Mouse (Mus musculus): ENCODE data around the gene Ankrd1.

The Ankrd1 gene

DNA sequence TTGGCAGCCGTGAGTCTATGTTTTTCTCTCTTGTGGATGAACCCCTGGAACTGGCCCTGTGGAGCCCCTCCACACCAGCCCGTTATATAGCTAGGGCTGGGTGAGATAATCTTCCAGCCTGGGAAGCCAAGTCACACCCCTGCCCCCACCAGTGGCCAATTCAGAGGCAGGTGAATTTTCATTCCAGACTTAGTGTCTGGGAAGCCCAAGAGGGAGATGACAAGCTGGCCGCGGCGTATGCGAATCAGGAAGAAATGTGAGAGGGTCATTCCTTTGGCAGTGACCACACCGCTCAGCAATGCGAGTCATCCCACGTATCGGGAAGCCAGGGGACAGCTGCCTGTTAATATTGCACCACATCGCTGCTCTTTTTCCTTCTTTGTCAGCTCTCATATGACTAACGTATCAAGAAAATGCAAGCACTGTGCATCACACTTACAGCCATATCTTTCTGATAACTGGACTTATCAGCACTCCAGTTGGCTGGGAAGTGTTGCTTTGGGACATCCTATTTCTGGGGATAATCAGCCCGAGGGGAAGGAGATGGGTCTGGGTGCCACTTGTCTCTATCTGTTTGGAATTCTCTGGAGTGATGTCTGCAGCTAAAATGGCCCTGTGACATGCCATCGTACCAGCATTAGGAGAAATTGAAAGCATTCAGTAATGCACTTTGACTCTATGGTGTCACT is at the start of gene Ankrd1:
Gene Ankrd1, minus strand, starts transcription at position 317 of the 689 bp plus-strand sequence.
- no peak for DNase-seq (ENCODE audit: low spot score in 2 of 2)

DNA sequence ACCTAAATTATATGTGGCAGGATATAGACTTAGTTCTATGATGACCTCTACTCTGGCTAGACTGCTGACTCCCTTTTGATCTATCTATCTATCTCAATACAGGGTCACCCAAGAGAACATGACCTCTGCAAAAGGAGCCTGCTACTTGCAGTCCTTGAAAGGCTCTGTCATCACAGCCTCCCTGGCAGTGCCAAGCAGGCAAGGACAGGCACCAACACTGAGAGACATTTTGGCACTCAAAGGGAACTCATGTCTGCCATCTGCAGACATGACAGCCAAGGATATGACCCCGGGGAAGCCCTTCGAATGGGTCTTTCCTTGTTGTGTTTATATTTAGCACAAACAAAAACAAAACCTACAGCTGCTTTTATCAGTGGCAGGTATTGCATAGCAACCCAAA is 49.2 kb upstream of the Ankrd1 start:
- DNase-seq (ENCODE audit: low spot score in 2 of 2), result no peak

DNA sequence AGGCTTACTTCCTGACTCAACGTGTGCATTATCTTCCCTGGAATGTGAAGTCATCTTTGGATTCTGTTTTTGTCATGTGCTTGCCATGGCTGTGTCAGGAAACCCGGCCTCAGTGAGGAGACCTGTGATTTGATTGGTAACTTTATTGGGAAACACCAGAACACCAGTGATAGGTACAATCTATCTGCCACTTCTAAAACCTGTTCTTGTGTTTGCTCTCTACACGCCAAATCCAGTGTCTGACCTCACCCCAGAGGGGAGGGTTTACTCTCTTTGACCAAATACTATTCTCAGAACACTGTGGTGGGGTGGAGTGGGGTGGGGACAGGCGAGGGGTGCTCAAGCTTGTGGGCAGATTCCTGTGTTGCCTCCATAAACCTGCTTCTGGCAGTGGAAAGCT is 48.2 kb upstream of the Ankrd1 start:
- DNase-seq (ENCODE audit: low spot score in 2 of 2), result no peak

DNA sequence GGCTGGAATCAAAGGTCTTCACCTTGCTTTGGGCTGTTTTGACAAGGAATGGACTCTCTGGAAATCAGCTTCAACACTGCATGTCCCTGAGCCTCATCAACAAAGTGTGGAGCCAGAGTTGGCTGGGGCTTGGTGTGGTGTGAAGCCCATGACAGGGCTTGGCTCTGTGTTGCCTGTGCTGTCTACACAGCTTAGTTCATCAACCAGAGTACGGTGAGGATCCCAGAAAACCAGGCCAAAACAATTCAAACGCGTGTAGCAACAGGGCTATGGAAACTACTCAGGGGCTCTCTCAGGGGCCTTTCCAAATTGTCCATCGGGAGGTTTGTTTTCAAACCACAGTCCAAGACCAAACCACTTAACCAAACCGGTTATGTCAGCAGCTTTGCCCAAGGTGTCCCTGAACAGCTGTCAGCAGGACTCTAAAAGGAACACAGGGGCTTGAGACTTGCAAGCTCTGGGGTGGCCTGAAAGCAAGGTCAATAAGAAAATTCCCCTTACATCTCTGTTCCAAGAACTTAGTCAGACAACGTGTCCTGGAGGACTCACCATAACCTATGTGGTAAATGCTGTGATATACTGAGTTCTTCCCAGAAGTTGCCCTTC is 47.5 kb upstream of the Ankrd1 start:
- DNase-seq (ENCODE audit: low spot score in 2 of 2), result no peak

DNA sequence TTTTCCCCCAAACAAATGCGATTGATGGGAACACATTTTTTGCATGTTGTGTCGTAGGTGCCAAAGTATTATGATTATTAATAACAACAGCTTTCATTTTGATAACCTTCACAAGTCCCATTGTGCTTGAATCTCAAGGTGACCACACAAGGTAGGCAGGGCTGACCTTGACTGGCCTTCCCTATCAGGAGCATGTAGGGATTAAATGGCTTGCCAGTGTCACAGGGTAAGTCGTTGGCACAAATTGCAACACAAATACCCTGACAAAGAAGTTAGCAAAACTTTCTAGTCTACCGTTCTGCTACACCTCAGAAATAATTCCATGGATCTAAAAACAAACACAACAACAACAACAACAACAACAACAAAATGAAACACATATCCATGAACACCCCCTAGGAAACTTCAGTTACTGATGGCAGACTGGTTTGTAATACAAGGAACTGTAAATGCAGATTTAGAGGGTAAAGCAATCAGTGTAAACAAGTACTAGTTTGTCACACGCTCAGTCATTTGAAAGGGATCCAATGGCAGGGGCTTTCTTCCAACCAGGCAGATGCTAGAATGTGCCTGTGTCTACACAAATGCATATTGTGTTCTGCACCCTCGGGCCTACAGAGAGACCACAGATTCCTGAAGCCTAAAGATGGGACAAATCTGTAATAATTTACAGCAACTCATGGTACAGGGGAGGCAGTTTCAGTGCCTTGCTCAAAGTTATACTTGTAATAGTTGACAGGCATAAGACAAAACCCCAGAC is 46.7 kb upstream of the Ankrd1 start:
- DNase-seq (ENCODE audit: low spot score in 2 of 2), result no peak

DNA sequence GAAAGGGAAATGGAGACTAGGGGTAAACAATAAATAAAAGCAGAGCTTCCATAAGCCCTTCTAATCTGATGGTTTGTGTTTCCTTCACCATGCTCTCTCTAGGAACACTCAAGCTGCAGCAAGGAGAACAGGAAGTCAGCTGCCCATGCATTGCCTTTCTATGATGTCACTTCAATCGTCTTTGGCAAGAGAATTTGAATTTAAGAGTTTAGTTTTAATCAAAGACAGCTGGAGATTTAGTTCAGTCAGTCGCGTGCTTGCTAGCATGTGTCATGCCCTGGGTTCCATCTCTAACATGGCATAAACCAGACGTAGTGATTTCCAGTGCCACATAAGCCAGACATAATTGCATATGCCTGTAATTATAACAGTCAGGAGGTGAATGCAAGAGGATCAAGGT is 45.5 kb upstream of the Ankrd1 start:
- DNase-seq (ENCODE audit: low spot score in 2 of 2), result no peak

- no peak for DNase-seq (ENCODE audit: low spot score in 2 of 2)
These were observed 30.5 kb upstream of the Ankrd1 start for GRCm38 (mm10) chr19:36150241-36151007.

DNA sequence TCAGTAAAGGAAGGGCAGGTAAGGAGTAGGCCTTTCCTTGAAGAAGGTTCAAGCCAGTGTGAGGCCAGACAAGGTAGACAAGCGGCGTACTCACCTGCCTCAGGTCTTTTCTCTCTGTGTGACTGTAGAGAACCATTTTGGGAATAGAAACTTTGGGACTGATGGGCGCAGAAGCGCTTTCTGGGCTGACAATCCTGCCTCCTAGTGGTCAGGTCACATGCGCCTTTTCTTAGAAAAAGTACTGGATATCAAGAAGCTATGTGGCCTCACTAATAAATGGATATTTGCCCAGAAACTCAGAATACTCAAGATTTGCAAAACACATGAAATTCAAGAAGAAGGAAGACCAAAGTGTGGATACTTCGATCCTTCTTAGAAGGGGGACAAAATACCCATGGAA is 28.7 kb upstream of the Ankrd1 start:
- DNase-seq (ENCODE audit: low spot score in 2 of 2), result no peak

DNA sequence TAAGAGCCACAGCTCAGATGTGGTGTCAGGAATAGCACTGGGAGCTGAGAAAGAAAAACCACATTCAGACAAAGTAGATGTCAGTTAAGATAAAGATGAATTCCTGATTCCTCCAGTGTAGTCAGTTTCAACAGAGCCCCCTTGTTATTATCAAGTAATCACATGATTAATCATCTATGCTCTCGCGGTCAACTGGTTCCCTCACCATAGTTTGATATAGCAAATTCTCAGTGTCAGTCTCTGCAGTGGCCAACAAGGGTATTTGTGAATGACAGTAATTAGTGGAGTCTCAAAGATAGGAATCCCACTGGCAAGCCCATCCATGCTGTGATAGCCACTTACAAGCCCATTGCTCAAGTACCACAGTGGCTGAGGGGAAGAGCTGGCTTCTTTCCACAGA is 23.7 kb upstream of the Ankrd1 start:
- DNase-seq (ENCODE audit: low spot score in 2 of 2), result no peak

DNA sequence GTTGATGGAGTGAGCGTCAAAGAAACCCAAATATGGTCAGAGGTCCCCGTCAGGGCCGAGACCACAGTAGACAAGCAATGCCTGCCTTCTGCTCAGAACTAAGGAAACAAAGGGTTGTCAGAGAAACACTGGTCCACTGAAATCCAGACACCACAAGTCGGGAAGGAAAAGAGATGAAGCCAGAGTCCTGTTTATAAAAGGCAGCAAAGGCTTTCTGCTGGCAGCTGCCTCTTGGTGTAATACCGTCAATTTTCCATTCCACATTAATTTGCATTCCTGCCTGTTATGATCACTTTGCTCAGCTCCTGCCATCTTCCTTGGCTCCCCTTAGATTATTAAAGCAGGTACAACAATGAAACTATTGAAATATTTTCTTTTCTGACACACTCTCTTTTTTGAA is 13.8 kb upstream of the Ankrd1 start:
- no peak for DNase-seq (ENCODE audit: low spot score in 2 of 2)

DNA sequence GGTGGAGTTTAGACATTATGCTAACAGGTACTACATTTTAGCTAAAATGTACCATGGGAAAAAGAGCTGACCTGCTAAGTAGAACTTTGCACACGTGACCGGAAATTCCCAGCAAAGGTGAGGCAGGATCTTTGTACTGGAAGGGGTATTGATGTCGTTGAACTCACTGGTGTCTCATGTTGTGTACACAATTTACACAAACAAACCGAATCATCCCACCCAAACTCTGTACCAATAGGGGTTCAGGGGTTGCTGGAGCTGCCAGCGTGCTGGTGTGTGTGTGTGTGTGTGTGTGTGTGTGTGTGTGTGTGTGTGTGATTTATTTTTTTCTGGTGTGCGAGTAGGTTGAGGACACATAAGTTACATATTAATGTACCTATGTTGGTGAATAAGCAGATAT is 13.2 kb upstream of the Ankrd1 start:
- no peak for DNase-seq (ENCODE audit: low spot score in 2 of 2)

- no peak for DNase-seq (ENCODE audit: low spot score in 2 of 2)
These were observed 12.1 kb upstream of the Ankrd1 start for GRCm38 (mm10) chr19:36131990-36132389.

GRCm38 (mm10) chr19:36130181-36130580 is 10.3 kb upstream of the Ankrd1 start:
- no peak for DNase-seq (ENCODE audit: low spot score in 2 of 2)

GRCm38 (mm10) chr19:36129643-36130042 is 9.7 kb upstream of the Ankrd1 start:
- no peak for DNase-seq (ENCODE audit: low spot score in 2 of 2)

DNA sequence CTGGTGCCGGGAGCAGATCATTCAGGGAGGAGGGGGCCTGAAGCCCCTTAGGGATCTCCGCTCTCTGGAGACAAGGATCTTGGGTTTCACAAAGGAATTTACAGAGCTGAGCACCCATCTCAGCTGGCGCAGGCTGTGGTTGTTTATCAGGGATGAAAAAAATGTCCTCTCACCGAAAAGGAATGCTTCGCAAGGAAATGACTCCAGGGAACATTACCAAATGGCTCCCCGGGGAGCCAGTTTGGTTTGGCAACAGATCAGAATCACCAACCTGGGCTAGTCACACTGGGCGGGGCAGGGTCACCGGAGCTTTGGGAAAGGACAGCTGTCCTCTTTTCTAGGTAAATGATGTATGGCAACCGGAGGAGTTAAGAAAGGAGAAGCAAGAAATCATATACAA is 9.3 kb upstream of the Ankrd1 start:
- peak; percentile 3 to 15 for DNase-seq (ENCODE audit: low spot score in 2 of 2)

DNA sequence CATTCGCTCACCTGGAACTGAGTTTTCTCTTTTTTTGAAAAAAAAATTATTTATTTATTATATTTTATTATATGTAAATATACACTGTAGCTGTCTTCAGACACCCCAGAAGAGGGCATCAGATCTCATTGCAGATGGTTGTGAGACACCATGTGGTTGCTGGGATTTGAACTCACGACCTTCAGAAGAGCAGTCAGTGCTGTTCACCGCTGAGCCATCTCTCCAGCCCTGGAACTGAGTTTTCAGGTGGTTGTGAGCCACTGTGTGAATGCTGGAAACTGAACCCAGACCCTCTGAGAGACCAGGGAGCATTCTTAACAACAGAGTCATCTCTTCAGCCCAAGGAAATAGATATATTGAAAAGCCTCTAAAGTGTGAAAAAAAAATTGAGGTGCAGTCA is 8.5 kb upstream of the Ankrd1 start:
- DNase-seq (ENCODE audit: low spot score in 2 of 2), result no peak

DNA sequence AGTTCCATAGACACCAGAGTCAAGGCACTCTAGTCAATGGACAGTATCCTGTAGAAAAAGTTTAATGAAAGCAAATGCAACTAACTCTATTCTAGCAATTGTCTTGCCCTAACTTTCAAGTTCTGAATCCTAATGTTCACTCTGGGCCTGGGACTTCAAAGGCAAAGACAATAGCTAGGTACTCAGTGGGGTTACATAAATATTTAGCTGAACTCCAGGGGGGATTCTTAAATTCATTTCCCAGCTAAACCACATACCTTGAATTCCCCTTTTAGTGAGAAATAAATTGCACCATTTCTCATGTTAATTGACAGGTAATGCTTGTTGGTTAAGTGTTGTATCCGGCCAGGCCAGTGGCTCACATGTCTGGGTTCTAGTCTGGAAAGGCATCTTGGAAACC is 4.3 kb upstream of the Ankrd1 start:
- no peak for DNase-seq (ENCODE audit: low spot score in 2 of 2)

DNA sequence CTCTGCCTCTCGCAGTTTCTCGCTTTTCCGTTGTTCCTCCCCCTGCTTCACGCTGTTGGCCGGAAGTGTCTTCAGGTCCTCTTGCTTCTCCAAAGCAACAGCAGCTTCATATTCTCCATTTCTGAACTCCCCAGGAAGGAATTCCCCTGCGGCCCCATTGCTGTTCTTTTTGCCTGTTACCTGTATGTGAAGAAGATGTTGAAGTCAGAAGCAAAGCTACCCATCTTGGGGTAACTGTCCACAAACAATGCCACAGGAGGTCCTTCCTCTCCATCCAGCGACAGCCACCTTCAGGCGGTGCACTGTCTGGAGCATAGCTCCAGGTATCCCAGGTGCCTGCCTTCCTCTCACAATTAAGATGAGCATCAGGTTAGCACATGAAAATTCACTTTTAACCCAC is 680 bp downstream of the Ankrd1 start:
- DNase-seq (ENCODE audit: low spot score in 2 of 2), result no peak

GRCm38 (mm10) chr19:36116185-36116584 is 3.7 kb downstream of the Ankrd1 start:
- no peak for DNase-seq (ENCODE audit: low spot score in 2 of 2)

- no peak for DNase-seq (ENCODE audit: low spot score in 2 of 2)
These were observed 7.9 kb downstream of the Ankrd1 start for GRCm38 (mm10) chr19:36112007-36112406.

GRCm38 (mm10) chr19:36111054-36111895 is 8.6 kb downstream of the Ankrd1 start:
- no peak for DNase-seq (ENCODE audit: low spot score in 2 of 2)
